Mouse (Mus musculus): Measurements from ENCODE around the gene Bnc2.

The Bnc2 gene

DNA sequence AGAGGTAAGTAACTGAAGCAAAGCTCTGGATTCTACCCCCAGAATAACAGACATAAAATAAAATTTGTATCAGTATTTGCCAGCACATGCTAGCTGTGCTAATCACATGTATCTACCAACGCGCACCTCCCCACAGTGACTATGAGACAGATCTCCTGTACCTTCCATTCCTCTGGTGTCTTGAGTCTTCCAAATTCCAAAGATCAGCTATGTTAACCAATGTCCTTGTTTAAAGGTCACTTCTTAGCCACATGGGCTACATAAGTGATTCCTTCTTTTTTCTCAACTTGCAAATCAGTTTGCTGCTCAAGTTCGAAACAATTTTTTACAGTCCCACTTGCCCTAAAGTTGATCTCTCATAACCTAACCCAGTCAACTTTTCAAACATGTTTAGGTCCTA, 167.5 kb downstream of the Bnc2 start:
- DNase-seq (ENCODE audit: low read depth, low spot score): no peak

DNA sequence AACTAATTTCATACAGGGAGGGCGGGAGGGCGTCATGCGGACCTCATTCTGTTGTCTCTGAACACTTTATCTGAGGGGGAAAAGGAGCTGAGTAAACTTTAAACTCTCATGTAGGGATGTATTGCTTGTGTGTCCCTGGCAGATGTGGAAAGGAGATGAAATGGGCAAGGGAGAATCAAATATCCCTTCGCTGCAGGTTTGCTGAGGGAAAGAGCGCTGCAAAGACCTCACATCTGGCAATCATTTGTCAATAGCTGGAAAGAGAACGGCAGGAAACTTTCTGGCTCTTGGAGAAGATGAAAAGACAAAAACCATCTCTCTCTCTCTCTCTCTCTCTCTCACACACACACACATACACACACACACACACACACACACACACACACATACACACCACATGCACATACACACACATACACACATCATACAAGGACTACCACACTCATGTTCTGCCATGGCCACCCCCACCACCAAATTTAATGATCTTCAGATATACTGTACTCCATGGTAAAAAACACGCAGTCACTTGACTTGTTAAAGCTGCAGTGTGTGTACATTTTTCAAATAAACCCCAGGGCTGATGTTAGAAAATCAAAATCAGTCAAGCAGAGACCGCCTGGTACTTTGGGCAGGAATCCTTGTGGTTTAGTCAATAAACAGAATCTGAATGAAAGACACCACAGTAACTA, 172.3 kb downstream of the Bnc2 start:
- no peak for DNase-seq (ENCODE audit: low read depth, low spot score)

DNA sequence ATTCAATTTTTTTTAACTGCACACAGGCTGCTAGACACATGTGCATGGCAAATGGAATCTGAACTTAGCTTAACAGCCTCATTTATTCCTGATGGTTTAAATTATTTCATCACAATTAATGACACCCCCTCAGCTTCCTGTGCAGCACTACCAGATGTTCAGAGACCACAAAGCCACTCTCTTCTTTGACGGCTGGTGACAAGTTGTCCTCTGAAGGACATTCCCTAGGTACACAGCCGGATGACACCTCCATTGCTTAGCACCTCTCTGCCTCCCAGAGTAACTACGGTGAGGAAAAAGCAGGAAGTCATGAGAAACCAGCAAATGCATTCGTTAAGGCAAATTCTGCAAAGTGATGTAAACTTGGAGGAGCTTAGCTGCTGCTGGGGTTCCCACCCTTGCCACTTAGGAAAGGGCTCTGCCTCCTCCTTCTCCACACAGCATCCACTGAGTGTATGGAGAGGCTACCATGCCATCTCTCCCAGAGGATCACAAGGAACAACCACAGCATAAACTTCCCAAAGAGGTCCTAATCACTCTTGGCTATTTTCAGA, 174.2 kb downstream of the Bnc2 start:
- DNase-seq (ENCODE audit: low read depth, low spot score): no peak

DNA sequence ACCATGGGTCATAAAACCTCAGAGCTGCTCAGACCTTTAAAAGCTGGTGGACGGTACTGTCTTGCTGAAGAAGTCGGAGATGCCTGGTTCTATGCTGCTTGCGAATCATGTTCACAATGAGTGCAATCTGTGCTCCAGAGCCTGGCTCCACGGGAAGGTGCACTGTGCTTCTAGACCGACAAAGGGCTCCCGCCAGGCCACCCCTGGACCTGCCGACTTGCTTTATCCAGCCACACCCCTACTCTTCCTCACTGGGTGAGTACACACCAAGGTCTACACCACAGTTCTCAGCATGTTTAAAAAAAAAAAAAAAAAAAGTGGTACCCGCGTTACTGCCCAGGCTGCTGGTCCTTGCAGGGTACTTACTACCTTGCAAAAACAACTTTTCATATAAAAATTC, 174.8 kb downstream of the Bnc2 start:
- DNase-seq (ENCODE audit: low read depth, low spot score): no peak

DNA sequence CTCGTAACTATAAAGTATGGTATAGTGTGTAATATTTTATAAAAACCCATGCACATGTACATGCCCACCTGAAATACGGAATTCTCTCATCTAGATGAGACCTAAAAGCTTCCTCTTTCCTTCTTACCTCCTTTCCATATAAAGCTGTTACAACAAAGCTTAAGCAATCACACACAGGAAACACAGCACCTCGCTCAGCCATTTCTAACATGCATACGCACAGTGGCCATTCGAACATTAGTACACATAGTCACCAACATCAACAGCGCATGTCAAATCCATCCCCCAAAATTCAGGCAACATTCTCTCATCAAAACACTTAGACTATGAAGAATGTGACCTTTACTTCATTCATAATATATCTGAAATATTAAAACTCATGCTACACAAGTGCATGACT, 176.6 kb downstream of the Bnc2 start:
- no peak for DNase-seq (ENCODE audit: low read depth, low spot score)

DNA sequence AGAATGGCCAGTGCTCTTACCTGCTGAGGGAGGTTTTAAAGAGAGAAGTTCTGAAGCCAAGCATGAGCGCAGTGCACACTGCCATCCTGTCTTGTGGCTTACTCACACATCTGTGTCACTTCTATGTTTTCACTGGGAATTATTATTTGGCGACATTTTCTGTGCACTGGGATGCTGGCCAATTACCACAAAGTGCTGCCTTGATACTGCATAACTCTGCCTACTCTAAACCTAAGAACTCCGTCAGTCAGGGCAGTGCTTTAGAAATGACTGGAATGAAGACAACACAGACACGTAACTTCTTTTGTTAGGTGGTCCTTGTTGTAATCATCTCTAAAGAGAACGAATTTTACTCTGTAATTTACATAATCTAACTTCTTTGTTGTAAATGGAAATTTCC, 186.8 kb downstream of the Bnc2 start:
- no peak for DNase-seq (ENCODE audit: low read depth, low spot score)

DNA sequence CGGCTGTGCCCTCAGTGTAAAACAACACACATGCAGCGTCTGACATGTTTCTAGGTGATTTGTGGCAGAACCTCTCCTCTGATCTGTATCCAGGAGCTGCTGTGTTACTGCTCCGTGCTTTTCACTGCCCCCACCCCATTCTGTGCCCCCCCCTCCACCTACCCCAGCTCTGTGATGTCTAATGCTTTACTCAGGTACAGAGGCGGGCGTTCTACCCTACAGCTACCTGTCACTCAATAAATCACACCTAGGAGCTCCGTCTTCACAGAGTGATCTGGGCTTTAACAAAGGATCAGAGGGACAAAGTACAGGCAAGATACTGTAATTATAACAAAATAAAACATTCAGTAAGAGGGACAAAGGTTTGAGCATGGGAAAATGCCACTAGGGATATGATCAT, 192.4 kb downstream of the Bnc2 start:
- DNase-seq (ENCODE audit: low read depth, low spot score): no peak

- DNase-seq (ENCODE audit: low read depth, low spot score): no peak
Observed at GRCm38 (mm10) chr4:84472643-84473042, 202.4 kb downstream of the Bnc2 start.

DNA sequence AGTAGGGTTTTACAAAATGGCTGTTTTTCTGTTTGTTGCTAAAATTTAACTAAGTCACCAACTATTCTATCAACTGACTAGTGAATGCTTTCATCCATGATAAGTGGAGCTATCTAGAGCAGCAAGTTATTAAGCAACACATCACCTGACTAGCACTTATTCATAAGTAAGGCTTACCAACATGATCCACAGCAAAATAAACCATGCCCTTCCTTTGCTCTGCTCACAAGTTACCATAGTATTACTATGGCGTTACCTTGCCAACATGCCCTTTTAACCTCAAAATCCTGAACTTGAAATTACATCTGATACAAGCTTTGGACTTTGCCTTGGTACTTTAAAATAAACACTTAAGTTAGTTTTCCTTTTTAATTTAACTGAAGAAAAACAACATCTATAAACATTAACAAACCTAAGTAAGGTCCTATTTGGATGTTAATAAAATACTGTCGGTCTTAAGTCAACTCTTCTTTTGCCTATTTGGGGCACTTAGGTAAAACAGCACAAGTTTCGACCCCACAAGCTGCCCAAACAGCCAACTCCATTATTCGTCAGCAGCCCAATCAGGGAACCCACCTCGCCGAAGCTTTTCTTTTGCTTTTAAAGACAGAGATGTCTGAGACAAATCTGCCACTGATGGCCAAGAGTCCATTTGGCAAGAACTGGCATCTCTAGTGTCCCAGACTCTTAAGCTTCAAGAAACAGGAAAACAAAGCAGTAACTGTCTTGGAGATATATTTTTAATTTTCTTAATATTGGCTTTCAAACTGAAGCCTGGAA, 204.8 kb downstream of the Bnc2 start:
- no peak for DNase-seq (ENCODE audit: low read depth, low spot score)

DNA sequence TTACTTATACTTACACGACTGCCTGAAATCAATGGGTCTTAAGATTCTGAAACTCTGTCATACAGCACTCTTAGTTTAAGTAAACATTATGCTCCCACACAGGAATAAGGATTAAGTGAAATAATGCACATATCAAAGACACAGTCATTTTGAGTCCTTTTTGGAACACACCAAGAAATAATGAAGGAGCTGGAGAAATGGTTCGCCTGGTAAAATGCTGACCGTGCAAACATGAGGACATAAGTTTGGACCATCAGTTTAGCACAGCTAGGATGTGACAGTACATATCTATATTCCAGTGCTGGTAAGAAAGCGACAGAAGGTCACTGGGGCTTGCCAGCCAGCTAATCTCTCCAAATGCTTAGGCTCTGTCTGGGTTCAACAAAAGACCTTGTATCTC, 205.7 kb downstream of the Bnc2 start:
- no peak for DNase-seq (ENCODE audit: low read depth, low spot score)

GRCm38 (mm10) chr4:84467722-84468121, 207.4 kb downstream of the Bnc2 start:
- no peak for DNase-seq (ENCODE audit: low read depth, low spot score)

GRCm38 (mm10) chr4:84458218-84458560, 216.9 kb downstream of the Bnc2 start:
- DNase-seq (ENCODE audit: low read depth, low spot score): no peak

GRCm38 (mm10) chr4:84457512-84458217, 217.4 kb downstream of the Bnc2 start:
- no peak for DNase-seq (ENCODE audit: low read depth, low spot score)

DNA sequence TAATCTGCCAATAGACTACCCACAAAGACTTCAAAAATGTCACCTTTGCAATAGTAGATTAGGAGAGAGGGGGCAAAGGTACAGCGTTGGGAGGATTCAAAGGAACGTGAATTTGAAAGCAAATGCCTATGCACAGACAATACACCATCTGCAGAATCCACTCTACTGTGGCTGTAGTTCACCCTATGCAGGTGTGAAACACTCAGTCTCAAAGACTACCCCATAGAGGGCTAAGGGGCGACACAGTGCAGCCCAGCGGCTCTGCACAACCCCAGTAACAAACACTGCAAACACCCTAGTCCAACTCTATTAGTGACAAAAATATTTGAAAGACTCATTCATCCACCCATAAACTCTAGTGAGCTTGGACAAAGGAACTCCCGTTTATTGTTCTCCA, 218.2 kb downstream of the Bnc2 start:
- no peak for DNase-seq (ENCODE audit: low read depth, low spot score)

DNA sequence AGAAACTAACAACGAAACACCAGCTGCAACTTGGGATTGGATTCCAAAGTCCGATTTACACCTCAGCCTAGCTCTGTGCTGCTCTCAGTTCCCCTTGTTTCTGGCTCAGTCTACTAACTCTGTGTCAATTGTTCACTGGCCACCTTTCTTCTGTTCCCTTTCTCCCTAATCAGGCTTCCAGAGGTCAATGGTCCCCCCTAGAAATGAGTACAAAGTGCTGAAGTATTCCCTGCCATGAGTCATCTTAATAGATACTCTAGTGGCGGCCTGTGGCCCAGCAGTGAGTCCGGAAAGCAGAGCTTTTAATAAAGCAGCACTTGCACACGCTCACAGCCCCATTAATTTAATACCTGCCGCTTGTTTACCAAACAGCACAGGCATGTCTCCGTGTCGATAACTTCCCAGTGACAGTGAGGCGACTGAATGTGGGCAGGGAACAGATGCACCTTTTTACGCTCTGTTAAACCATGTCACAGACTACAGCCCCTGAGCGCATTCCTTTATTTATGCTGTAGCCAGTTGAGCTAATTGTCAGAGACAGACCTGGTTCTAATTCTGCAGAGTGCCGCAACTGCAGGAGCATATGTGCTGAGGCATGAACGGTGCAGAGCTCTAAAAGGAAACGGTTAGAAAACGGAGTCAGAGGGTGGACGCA, 218.8 kb downstream of the Bnc2 start:
- no peak for DNase-seq (ENCODE audit: low read depth, low spot score)

DNA sequence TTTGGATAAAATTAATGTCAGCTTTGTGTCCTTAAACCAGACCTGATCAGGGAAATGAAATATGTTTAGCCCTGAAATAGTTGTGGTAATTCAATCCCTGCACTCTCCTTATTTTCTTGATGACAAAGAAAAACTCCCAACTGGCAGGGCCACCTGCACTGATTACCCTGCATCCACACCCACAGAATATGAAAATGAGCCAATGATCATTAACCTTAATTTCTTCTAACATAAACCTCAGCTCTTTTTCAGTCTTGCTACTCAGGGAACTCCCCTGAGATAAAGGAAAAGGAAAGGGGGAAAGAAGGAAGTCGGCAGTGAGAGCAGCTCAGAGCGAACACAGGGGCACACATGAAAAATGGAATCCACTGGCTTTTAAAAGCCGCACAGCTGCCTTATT, 220.6 kb downstream of the Bnc2 start:
- DNase-seq (ENCODE audit: low read depth, low spot score): no peak

DNA sequence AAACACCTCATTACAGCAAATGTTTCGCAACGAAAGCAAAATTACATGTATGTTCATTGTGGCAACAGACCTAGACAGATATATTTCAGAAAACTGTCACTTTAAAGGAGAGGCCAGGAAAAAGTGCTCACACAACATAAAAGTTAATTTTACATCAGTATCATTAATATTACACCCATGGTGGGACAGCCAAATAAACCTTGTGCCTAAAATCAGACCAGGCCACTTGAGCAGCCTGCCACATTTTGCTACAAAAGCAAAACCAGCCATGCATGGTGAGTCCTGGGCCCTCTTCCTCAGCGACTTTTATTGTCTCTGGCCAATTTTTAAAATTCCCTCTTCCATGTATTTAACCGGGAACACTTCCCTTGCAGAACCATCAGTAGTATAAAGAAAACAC, 221.5 kb downstream of the Bnc2 start:
- no peak for DNase-seq (ENCODE audit: low read depth, low spot score)

GRCm38 (mm10) chr4:84452642-84453041, 222.4 kb downstream of the Bnc2 start:
- no peak for DNase-seq (ENCODE audit: low read depth, low spot score)

- no peak for DNase-seq (ENCODE audit: low read depth, low spot score)
Observed at GRCm38 (mm10) chr4:84449246-84450005, 225.6 kb downstream of the Bnc2 start.

DNA sequence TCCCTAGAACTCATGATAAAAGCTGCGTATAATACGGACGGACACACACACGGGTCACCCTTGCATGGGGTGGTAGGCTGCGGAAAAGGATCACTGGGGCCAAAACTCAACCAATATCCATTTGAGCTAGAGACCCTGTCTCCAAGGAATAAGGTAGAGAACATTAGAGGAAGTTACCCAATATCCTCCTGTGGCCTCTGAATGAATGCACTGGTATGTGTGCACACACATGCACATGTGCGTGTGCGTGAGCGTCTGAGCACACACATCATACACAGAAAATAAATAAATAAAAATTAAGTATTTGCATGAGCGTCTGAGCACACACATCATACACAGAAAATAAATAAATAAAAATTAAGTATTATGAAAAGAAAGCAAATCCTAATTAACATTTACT, 241.8 kb downstream of the Bnc2 start:
- no peak for DNase-seq (ENCODE audit: low read depth, low spot score)
